Mouse (Mus musculus) 3134 (cell line): Measurements from ENCODE around the gene Zmiz2.
"Not testable (repeated sequence)": the region's sequence is repeated elsewhere in the genome, so short reads cannot be mapped to it uniquely, and the experiment has no call there.

Experiments used
- DNase-seq: peaks from one replicate; pipeline ENCODE4 v3.0.0-alpha.2; 2011; ENCODE audit warnings: low spot score; ENCODE audit not compliant: insufficient read length; ENCODE audit errors: extremely low read depth

Zmiz2 gene

DNA sequence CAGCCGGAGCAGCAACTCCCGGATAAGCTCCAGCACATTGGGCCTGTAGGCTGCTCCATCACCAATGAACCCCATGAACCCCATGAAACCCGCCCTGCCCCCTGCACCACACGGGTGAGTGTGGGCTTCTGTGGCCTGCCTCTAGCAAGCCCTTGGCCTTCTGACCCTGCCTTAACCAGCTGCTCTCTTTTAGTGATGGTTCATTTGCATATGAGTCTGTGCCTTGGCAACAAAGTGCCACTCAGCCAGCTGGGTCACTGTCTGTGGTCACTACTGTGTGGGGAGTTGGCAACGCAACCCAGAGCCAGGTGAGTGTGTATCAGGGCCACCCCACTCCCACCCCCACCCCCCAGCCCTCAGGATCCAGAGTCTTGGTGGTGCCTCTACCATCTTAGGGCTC, 6.7 kb downstream of the Zmiz2 start:
- DNase-seq = no peak

DNA sequence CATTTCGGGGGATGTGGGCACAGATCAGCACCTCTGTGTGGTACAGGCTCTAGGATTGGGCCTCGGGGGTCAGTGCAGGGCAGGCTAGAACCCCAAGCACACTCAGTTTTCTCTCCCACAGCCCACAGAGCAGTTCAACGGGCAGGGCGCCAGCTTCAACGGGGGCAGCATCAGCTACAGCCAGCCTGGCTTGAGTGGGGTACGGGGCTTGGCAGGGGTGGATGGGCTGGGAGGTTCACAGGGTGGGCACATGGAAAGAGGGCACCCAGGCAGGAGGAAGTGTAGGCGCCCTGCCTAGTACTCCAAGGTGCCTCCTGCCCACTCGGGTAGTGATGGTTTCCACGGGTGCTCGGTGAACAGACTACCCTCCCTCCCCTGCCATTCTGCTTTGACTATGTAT, 9.3 kb downstream of the Zmiz2 start:
- no peak for DNase-seq

GRCm38 (mm10) chr11:6402515-6403510, 13.9 kb downstream of the Zmiz2 start:
- DNase-seq = peak; percentile 46

- DNase-seq = no peak
Observed at GRCm38 (mm10) chr11:6403830-6404405, 15.0 kb downstream of the Zmiz2 start.

DNA sequence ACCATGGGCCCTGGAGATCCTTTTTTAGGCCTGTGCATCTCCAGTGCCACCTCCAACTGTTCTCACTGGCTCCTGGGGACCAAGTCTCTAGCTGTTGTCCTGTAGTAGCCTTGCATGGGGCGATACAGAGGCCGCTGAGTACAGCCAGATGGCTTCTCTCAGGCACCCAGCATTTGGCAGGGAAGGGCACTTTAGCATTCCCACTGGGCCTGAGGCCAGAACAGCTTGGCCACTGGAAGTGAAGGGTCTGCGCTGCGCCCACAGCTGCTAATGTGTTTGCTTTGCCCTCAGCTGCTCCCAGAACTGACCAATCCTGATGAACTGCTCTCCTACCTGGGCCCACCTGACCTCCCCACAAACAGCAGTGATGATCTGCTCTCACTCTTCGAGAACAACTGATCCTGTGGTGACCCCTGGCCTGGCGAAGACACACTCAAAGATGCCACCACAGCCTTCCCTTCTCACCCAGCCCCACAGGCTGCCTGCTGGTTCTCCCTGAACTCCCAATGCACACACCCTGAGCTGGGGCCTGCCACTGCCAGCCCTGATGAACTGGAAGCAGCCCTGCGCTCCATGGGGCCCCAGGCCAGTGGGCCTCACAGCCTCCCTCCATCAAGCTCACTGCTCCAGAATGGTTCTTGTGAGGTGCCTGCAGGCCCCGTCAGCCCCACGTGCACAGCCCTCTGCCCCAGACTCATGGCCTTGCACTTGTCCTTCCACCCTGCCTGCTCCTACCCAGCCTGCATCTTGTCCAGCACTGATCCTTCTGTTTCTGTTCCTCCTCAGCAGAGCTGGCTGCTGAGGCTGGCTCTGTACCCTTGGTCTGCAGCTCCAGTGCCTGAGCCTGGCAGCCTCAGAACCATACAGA, 16.1 kb downstream of the Zmiz2 start:
- DNase-seq = no peak

GRCm38 (mm10) chr11:6405591-6406081, 16.8 kb downstream of the Zmiz2 start:
- DNase-seq = no peak

- peak; percentile 59 for DNase-seq
Observed at GRCm38 (mm10) chr11:6406251-6407161, 17.6 kb downstream of the Zmiz2 start.

DNA sequence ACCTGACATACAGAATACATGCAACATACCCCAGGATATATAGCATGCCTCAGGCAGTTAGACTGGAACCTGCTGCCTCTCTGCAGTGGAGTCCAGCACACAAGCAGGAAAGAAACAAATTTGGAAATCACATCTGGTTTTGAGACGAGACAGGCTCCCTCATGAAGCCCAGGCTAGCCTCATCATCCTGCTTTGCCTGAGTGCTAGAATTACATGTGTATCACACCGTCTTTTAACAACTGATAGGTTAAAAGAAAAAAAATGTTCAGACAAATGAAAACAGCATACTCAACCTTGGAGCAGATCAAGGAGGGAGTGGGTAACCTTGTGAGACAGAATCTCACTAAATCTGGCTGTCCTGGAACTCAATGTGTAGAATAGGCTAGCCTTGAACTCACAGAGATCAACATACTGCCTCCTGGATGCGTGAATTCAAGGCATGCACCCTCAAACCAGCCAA, 18.3 kb downstream of the Zmiz2 start:
- DNase-seq = no peak

GRCm38 (mm10) chr11:6410050-6410602, 21.3 kb downstream of the Zmiz2 start:
- DNase-seq = no peak

DNA sequence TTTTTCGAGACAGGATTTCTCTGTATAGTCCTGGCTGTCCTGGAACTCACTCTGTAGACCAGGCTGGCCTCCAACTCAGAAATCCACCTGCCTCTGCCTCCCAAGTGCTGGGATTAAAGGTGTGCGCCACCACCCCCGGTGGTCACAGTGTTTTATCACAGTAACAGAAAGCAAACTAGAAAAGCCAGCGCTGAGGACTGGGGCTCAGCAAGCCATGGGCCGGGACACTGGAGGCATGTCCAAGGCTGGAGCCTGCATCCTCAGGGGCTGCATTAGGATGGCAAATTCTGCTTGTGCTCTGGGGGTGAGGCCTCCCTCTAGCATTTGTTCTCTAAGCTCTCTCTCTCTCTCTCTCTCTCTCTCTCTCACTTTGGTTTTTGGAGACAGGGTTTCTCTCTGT, 21.9 kb downstream of the Zmiz2 start:
- not testable (repeated sequence) for DNase-seq

DNA sequence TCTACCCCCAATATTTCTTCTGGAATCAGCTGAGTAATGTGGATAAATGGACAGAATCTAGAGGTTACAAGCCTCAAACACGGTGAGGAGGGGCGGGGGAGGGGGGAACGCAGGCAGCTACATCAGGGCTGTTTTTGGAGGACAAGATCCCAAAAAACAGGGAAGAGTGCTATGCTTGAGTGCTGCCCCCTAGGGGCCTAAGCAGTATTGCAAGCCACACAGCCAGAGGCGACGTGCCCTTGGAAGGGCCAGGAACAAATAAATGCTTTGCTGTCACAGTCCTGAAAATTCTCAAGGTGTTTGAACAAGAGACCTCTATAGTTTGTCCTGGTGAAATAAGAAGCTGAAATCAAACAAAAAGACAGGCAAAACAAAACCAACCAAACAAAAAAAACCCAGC, 22.8 kb downstream of the Zmiz2 start:
- DNase-seq = peak; percentile 46

GRCm38 (mm10) chr11:6413264-6413663, 24.4 kb downstream of the Zmiz2 start:
- no peak for DNase-seq

GRCm38 (mm10) chr11:6414751-6415550, 26.1 kb downstream of the Zmiz2 start, which contains the start of gene Ppia:
Gene Ppia (plus strand): TSS chr11:6415443.
- peak; percentile 69 for DNase-seq

DNA sequence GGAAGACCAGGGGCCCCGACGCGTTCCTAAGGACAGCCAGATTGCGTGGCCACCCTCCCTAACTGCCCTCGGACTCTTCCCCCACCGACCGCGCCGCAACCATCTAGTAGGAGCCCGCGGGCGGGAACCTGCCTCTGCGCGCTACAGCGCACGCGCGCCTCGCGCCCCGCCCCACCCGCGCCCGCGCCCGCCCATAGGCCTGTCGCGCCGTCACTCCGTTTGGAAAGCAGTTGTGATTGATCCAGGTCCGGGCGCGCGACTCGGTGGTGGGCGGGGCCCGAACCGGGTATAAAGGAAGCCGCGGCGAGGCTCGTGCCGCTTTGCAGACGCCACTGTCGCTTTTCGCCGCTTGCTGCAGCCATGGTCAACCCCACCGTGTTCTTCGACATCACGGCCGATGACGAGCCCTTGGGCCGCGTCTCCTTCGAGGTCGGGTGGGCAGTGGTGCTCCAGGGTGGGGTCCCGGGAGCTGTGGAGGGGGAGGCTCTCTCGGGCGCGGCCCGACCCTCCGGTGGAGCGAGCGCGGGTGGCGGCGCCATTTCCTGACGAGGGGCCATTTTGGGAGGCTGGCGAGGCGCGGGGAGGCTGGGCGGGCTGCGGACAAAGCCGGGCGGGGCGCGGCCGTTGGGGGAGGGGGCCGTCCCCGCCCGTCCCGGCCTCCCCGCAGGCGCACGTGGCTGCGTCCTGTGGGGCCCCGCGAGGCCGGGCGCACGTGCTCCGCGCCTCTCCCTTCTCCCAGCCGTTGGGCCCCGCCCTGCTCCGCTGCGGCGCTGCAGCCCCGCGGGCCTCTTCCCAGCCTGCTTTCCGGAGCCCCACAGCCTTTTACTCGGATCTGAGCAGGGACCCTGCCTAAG, 26.9 kb downstream of the Zmiz2 start:
- peak; percentile 99 for DNase-seq

DNA sequence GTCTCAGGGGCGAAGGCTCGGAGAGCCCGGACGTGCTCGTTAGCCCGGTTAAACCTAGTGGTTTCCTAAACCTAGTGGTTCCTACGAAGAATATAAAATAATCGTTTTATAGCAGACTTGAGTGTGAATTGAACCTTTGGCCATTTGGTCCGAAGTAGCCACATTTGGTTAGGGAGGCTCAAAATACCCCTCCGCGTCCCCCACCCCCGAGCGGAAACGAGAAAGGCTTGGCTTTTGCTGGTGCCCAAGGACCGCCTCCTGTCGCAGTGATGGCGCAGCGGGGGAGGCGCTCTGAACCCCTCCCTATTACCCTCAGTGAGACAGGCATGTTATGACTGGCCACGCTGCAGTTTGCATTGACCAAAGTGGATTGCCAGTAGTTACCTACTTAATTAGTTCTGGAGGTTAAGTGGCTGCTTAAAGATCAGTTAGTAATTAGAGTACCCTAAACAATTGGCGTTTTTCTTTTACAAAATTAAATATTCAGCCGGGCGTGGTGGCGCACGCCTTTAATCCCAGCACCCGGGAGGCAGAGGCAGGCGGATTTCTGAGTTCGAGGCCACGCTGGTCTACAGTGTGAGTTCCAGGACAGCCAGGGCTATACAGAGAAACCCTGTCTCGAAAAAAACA, 27.6 kb downstream of the Zmiz2 start:
- DNase-seq = peak; percentile 76

- DNase-seq = no peak
Observed at GRCm38 (mm10) chr11:6417069-6417468, 28.2 kb downstream of the Zmiz2 start.

GRCm38 (mm10) chr11:6417490-6417889, 28.6 kb downstream of the Zmiz2 start:
- no peak for DNase-seq
